Mouse (Mus musculus): Measurements from ENCODE around the gene Taar5. TPM values are rescaled to one million over a fixed set of nuclear protein-coding genes. Genes with fewer than 3 reads are reported as not detected.

The Taar5 gene
- polyA plus RNA-seq, 1 experiment = not detected

DNA sequence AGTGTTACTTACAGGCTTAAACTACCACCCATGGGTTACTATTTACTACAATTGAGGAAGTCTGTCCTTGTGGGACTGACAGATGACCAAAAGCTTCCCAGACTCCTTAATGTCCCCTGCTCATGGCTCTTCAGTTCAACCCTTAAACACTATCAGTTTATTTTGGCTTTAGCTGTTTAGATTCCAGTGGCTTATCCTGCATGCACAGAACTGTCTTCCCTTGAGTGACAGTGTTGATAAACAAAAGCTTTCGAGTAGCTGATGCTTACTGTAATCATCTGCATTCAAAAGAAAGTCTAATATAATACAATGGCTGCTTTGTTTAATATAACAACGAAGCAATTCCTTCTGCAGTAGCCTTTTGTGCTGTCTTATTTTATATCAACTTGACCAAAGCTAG is 36.5 kb downstream of the Taar5 start:
- Histone ChIP-seq H3K4me3 (ENCODE audit: low read depth, low read length) (no peak overlapping the region), H3K27me3 (ENCODE audit: control insufficient read depth, insufficient read depth, low read length) (no peaks in the 10 kb centered on the region), H3K36me3 (ENCODE audit: control insufficient read depth, insufficient read depth, low read length) (no peaks in the 10 kb centered on the region), H3K4me1 (ENCODE audit: control insufficient read depth, insufficient read depth, insufficient read length, low read length) (no peaks in the 10 kb centered on the region), H3K27ac (ENCODE audit: insufficient read depth, low read depth, low read length) (no peak overlapping the region)
- 43% methylated on average over 2 of the region's 2 CpGs for WGBS
- no peak for TF ChIP-seq CTCF (IDR thresholded peaks at IDR 0.05; ENCODE audit: extremely low read depth, insufficient read length, insufficient replicate concordance, low read depth, low read length)
- TF ChIP-seq POLR2A (IDR thresholded peaks at IDR 0.05; ENCODE audit: low read depth, low read length) = no peak

DNA sequence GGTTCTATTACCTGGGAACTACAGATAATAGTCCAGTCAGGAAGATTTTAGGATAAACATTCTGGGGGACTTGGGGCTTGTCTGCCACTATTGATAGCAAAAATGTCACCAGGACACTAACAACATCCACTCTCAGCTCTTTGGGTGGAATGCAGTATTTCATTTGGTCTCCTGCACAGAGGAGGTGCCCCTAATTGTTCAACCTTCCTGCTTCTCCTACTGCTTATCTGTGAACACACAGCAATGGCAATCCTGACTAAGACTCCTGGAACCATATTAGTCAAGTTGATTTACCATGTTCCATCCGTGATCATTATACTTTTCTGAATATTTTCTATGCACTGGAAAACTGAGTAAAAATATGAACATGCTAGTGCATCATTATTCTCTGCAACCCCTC is 37.6 kb downstream of the Taar5 start:
- Histone ChIP-seq H3K4me3 (ENCODE audit: low read depth, low read length) (no peak overlapping the region), H3K4me1 (ENCODE audit: control insufficient read depth, insufficient read depth, insufficient read length, low read length) (no peaks in the 10 kb centered on the region), H3K36me3 (ENCODE audit: control insufficient read depth, insufficient read depth, low read length) (no peaks in the 10 kb centered on the region), H3K27me3 (ENCODE audit: control insufficient read depth, insufficient read depth, low read length) (no peaks in the 10 kb centered on the region), H3K27ac (ENCODE audit: insufficient read depth, low read depth, low read length) (no peak overlapping the region)
- TF ChIP-seq POLR2A (IDR thresholded peaks at IDR 0.05; ENCODE audit: low read depth, low read length) (no peak), CTCF (IDR thresholded peaks at IDR 0.05; ENCODE audit: extremely low read depth, insufficient read length, insufficient replicate concordance, low read depth, low read length) (no peak)
- WGBS = 86% methylated on average over 1 of the region's 1 CpGs

Other genes with a start within 250 kb of the Taar5 start
- 1,264 and 1,580 TPM in 2 replicates for gene Rps12, start 183.4 kb upstream of the Taar5 start, polyA plus RNA-seq (2012; rRNA removed)
- 9.5 and 16.6 TPM in 2 replicates for gene Slc18b1, start 173.7 kb upstream of the Taar5 start, polyA plus RNA-seq (2012; rRNA removed)
- gene Vnn3, start 119.2 kb upstream of the Taar5 start, polyA plus RNA-seq (2012; rRNA removed) = 0.06 and 0.74 TPM in 2 replicates
- gene Vnn1, start 76.0 kb upstream of the Taar5 start, polyA plus RNA-seq (2012; rRNA removed) = 9.0 and 118 TPM in 2 replicates
- not detected in 2 replicates for gene Taar1, start 50.4 kb upstream of the Taar5 start, polyA plus RNA-seq (2012; rRNA removed)
- gene Taar2, start 32.1 kb upstream of the Taar5 start, polyA plus RNA-seq (2012; rRNA removed) = not detected in 2 replicates
- gene Taar3, start 21.1 kb upstream of the Taar5 start, polyA plus RNA-seq (2012; rRNA removed) = not detected in 2 replicates
- gene Taar4, start 10.2 kb upstream of the Taar5 start, polyA plus RNA-seq (2012; rRNA removed) = not detected in 2 replicates
- gene Taar6, start 14.9 kb downstream of the Taar5 start, polyA plus RNA-seq (2012; rRNA removed) = not detected in 2 replicates
- gene Taar7a, start 22.8 kb downstream of the Taar5 start, polyA plus RNA-seq (2012; rRNA removed) = not detected in 2 replicates
- not detected in 2 replicates for gene Taar7b, start 29.2 kb downstream of the Taar5 start, polyA plus RNA-seq (2012; rRNA removed)
- not detected in 2 replicates for gene Taar7d, start 56.5 kb downstream of the Taar5 start, polyA plus RNA-seq (2012; rRNA removed)
- not detected in 2 replicates for gene Taar7e, start 66.9 kb downstream of the Taar5 start, polyA plus RNA-seq (2012; rRNA removed)
- not detected in 2 replicates for gene Taar7f, start 78.8 kb downstream of the Taar5 start, polyA plus RNA-seq (2012; rRNA removed)
- gene Taar8a, start 105.8 kb downstream of the Taar5 start, polyA plus RNA-seq (2012; rRNA removed) = not detected in 2 replicates
- 0.11 TPM in 1 of 2 replicates, not detected in the other for gene Taar8b, start 121.6 kb downstream of the Taar5 start, polyA plus RNA-seq (2012; rRNA removed)
- 0.13 TPM in 1 of 2 replicates, not detected in the other for gene Taar8c, start 131.2 kb downstream of the Taar5 start, polyA plus RNA-seq (2012; rRNA removed)
- not detected in 2 replicates for gene Taar9, start 138.8 kb downstream of the Taar5 start, polyA plus RNA-seq (2012; rRNA removed)
- gene Stx7, start 178.6 kb downstream of the Taar5 start, polyA plus RNA-seq (2012; rRNA removed) = 41.2 and 59.9 TPM in 2 replicates

Measured in small intestine, adult 2 months (tissue).